Mouse (Mus musculus) monocyte, adult 5-6 weeks (primary cell): Measurements from ENCODE around the gene Tmem191c. TPM values are rescaled to one million over a fixed set of nuclear protein-coding genes. Genes with fewer than 3 reads are reported as not detected.
"Not testable (repeated sequence)": the region's sequence is repeated elsewhere in the genome, so short reads cannot be mapped to it uniquely, and the experiment has no call there.

Experiments
- ATAC-seq: fragments of 153-309, 156-312 bp; replicated peaks from 2 replicates; pipeline ENCODE4 v1.8.0; 2017; ENCODE audit warnings: mild to moderate bottlenecking; ENCODE audit not compliant: low TSS enrichment, insufficient number of reproducible peaks, severe bottlenecking, poor library complexity, low FRiP score
- total RNA-seq: library from RNA; stranded (forward); fragments of 200-1000, 200-491, 200-594 nt; gene quantifications from 3 replicates; pipeline ENCODE4 v1.2.3, GENCODE M21; 2017

Gene Tmem191c
- 5.1 to 12.9 TPM (median 8.6 TPM) in 3 replicates for total RNA-seq

- no peak for ATAC-seq
Observed at GRCm38 (mm10) chr16:17275721-17276120, at the start of gene Tmem191c. Gene Tmem191c, plus strand, starts transcription at chr16:17276077.

- ATAC-seq, result no peak
Observed at GRCm38 (mm10) chr16:17226496-17226895, 49.4 kb upstream of the Tmem191c start.

- ATAC-seq, result not testable (repeated sequence)
Observed at GRCm38 (mm10) chr16:17231523-17231922, 44.4 kb upstream of the Tmem191c start.

- ATAC-seq, result peak; percentile 98
Observed at GRCm38 (mm10) chr16:17232794-17233701, 42.8 kb upstream of the Tmem191c start, which contains the start of gene Hic2. Gene Hic2, plus strand, starts transcription at chr16:17233572.

- 0 out of 2 replicates have a peak, but pooled peaks have one; percentile 14 for ATAC-seq
Observed at GRCm38 (mm10) chr16:17233702-17234498, 42.0 kb upstream of the Tmem191c start.

GRCm38 (mm10) chr16:17234499-17234895, 41.4 kb upstream of the Tmem191c start:
- ATAC-seq, result no peak

GRCm38 (mm10) chr16:17234916-17235665, 40.8 kb upstream of the Tmem191c start:
- no peak for ATAC-seq

GRCm38 (mm10) chr16:17237634-17238033, 38.2 kb upstream of the Tmem191c start:
- ATAC-seq, result no peak

- ATAC-seq, result no peak
Observed at GRCm38 (mm10) chr16:17239409-17239808, 36.5 kb upstream of the Tmem191c start.

GRCm38 (mm10) chr16:17243731-17244130, 32.1 kb upstream of the Tmem191c start:
- ATAC-seq, result no peak

- ATAC-seq, result no peak
Observed at GRCm38 (mm10) chr16:17244996-17245395, 30.9 kb upstream of the Tmem191c start.

GRCm38 (mm10) chr16:17247727-17248126, 28.1 kb upstream of the Tmem191c start:
- no peak for ATAC-seq

- ATAC-seq, result peak; percentile 56; the same call in 1 of the 2 replicates
Observed at GRCm38 (mm10) chr16:17249135-17249534, 26.7 kb upstream of the Tmem191c start.

- no peak for ATAC-seq
Observed at GRCm38 (mm10) chr16:17251539-17251938, 24.3 kb upstream of the Tmem191c start.

- ATAC-seq, result no peak
Observed at GRCm38 (mm10) chr16:17252086-17252726, 23.7 kb upstream of the Tmem191c start.

GRCm38 (mm10) chr16:17252841-17253240, 23.0 kb upstream of the Tmem191c start:
- no peak for ATAC-seq

- ATAC-seq, result no peak
Observed at GRCm38 (mm10) chr16:17254005-17254597, 21.8 kb upstream of the Tmem191c start.

GRCm38 (mm10) chr16:17255270-17255669, 20.6 kb upstream of the Tmem191c start:
- ATAC-seq, result no peak
